Mouse (Mus musculus) retina, postnatal 1 day (tissue): ENCODE results near the gene Man2b1.

Source experiments
- DNase-seq: peaks from one replicate; pipeline ENCODE4 v3.0.0-alpha.2; 2012

Man2b1 gene

DNA sequence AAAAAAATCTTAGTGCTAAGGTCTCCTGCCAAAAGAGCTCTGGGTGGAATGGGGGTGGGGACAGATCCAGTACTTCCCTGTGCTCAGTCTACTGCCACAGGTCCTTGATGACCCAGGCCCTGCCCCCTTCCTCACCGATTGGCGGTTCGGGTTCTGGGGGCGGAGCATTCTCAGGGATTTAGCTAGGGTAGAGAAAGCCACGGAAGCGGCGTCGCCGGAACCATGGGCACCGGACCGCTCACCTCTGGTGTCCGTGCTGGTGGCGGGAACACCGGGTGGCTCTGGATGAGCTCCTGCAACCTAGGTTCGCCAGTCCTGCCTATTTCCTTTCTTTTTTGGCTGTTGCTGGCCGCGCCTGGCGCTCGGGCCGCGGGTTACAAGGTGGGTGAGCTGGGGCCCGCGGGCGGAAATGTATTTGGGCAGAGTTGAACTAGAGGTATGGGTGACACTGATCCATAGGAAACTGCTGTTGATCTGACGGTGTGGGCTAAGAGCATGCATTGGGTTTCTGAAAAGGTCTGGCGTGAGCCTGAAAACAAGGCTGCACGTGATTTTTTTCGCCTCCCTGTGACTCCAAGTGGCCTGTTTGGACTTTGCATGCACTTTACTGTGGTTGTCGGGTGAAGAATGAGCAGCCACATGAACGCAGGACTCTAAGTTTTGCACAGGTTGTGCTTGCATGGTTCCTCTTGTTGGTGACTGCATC is at the start of gene Man2b1:
Man2b1 (plus strand) TSS at position 163 of the 706 bp plus-strand sequence.
- peak; percentile 87 for DNase-seq

GRCm38 (mm10) chr8:85033867-85034266 is 49.2 kb upstream of the Man2b1 start:
- DNase-seq: no peak

DNA sequence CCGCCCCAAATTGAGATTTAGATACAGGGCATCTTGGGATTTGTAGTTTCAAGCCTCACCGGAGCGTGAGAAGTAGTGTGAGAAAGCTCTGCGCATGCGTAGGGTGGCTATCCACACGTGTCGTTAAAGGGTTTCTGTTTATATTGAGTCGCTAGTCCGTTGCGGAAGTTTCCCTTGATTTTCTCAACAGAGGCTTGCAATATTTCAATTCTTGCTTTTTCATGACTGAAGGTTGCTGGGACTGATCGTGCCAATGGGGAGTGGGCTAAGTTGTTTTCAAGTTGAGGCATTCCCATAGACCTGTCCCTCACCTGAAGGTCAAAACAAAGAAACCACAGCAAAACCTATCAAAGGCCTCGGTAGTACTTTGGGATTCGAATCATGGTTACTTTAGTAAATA is 48.3 kb upstream of the Man2b1 start:
- peak; percentile 85 for DNase-seq

GRCm38 (mm10) chr8:85035165-85035727 is 47.8 kb upstream of the Man2b1 start:
- no peak for DNase-seq

- DNase-seq: no peak
These were observed 47.3 kb upstream of the Man2b1 start for GRCm38 (mm10) chr8:85035728-85036310.

DNA sequence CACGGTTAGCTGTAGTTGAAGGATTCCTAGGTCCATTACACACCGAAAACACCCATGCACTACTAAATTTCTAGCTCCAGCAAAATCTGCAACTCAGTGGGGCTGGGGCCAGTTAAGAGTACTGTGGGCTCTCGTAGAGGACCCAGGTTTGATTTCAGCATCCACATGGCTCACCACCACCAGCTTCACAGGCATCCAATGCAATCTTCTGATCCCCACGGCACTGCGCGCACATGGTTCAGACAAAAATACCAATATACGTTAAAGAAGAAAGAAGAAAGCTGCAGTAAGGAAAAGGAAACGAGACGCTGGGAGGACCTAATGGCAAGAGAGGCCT is 46.7 kb upstream of the Man2b1 start:
- no peak for DNase-seq

GRCm38 (mm10) chr8:85036718-85037365 is 46.2 kb upstream of the Man2b1 start, which contains the start of gene Tnpo2:
Gene Tnpo2, plus strand, starts transcription at chr8:85036915.
- peak; percentile 99 for DNase-seq

DNA sequence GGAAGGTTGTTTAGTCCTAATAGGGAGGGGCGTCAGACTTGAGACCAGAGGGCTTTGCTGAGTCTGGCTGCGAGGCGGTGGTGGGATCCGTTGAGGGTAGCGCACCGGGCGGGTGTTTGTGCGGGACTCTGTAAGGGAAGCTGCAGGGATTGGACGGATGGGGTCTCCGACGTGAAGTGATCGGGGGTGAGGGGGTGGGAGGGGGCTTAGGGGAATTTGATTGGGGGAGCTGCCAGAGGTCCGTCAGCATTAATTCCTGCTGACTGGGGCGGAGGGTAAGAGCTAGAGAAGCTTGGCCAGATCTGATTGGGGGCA is 45.7 kb upstream of the Man2b1 start:
- DNase-seq: no peak

- peak; percentile 37 for DNase-seq
These were observed 45.2 kb upstream of the Man2b1 start for GRCm38 (mm10) chr8:85037681-85038531.

GRCm38 (mm10) chr8:85043619-85044018 is 39.5 kb upstream of the Man2b1 start:
- DNase-seq: no peak

DNA sequence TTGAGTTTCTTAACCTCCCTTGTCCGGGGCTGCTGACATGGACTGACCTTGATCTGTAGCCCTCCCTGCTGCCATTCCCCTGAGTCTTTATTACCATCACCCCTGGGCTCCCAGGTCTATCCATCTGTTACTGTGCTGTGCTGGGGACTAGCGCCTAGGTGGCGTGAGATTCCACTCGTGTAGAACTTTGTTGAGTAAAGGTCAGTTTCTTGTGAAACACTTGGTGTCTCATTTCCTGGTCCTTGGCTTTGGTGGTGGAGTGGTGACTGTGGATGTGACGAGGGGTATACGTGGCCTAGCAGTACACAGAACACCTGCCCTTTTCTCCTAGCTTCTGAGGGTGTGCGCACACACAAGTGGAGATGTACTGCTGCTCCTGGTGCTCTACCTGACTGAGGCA is 25.7 kb upstream of the Man2b1 start:
- DNase-seq: no peak

GRCm38 (mm10) chr8:85059879-85060616 is 23.0 kb upstream of the Man2b1 start, which contains the start of gene Fbxw9:
Gene Fbxw9, plus strand, starts transcription at chr8:85060055.
- peak; percentile 94 for DNase-seq

DNA sequence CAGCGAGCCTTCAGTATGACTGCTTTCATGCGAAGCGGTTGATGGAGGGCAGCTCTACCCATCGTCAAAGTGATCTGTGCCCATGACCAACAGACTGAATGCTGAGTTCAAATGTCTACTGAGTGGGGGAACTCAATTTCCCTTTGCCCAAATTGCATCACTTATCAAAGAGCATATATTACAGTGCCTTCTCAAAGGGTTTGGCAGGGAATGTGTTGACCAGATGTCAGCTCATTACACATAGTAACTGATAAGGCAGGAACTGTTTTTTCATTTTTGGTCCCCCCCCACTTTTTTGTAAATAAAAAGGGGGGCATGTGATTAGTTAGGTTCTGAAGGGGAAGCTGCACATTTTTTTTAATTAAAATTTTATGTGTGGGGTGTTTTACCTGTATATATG is 20.5 kb upstream of the Man2b1 start:
- no peak for DNase-seq

- no peak for DNase-seq
These were observed 17.9 kb upstream of the Man2b1 start for GRCm38 (mm10) chr8:85065213-85065612.

- no peak for DNase-seq
These were observed 15.9 kb upstream of the Man2b1 start for GRCm38 (mm10) chr8:85067155-85067554.

DNA sequence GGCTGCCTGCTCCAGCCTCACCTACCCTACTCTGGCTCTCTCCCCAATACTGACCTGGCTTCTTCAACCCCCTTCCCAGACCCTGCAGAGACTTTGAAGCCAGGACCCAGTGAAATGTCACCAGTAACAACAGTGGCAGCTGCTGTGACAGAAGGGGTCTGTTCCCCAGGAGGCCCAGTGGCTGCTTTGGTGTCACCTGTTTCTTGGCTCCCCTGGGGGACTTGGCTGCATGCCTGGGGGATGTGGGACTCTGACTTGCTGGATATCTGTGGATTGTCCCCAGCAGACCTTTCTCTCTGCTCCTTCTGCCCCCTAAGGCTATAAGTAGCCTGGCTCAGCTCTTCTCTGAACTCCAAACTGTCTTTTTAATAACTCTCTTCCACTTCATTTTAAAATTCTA is 15.1 kb upstream of the Man2b1 start, which contains the start of gene Gm5741:
Gm5741 (minus strand) TSS at position 1 of the 400 bp plus-strand sequence.
- no peak for DNase-seq

DNA sequence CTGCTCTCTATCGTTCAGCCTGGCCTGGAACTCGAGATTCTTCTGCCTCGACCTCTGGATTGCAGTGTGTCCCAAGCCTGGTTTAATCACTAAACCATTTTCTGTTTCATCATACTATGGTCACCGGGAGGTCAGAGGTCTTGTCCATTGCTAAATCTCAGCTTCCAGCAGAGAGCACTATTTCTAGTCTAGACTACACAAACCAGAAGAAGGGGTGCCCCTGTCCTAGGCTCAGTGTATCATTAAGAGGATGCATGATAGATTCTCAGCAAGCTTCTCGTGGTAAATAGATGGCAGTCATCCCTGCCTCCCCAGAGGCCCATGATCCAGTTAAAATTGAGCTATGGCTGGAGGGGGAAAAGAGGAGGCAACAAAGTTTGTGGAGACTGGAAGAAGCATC is 12.0 kb upstream of the Man2b1 start:
- no peak for DNase-seq

DNA sequence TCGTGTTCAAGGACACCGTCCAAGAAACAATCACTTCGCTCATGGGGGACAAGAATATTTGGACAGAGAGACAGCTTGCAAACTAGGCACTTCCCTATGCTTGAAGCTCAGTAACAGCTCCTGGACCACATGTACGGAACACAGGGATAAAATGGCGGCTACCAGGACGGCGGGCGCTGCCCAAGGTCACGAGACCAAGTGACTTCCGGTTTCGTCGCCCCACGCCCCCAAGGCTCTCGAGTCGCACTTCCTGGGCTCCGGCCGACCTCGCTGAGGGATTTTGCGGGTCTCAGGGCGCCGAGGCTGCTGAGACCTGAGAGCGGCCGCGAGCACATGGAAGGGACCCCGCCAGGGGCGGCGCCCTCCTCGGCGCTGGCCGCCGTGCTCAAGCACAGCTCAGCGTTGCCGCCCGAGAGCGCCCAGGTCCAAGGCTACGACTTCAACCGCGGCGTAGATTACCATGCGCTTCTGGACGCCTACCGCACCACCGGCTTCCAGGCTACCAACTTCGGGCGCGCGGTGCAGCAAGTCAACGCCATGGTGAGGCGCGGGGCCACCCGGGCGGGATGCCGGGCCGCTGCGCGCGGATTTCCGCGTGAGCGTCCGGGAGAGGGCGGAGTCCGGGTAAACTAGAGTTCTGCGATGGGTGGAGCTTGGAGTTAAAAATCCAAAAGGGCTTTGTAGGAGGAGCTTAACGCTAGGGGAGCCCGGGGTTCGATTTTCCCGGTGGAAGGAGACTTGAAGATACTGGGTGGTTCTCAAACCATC is 11.4 kb upstream of the Man2b1 start, which contains the start of gene Dhps:
Dhps (plus strand) TSS at position 244 of the 768 bp plus-strand sequence.
- peak; percentile 95 for DNase-seq

DNA sequence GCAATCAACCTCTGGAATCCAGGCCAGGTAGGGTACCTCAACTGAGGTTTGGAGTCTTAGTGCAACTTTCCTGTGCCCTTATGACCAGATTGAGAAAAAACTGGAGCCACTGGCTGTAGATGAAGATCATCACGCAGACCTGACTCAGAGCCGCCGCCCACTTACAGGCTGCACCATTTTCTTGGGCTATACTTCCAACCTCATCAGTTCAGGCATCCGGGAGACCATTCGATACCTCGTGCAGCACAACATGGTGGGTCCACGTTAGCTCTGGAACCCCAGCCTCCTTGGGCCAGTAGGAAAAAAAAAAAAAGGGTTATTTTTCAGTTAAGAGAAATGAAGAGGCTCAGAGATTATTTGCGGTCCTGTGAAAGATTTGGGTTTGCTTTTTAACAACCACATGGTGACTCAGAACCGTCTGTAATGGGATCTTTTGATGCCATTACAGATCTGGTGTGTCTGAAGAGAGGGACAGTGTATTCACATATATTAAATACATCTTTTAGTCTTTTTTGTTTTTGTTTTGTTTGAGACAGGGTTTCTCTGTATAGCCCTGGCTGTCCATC is 10.6 kb upstream of the Man2b1 start:
- no peak for DNase-seq

DNA sequence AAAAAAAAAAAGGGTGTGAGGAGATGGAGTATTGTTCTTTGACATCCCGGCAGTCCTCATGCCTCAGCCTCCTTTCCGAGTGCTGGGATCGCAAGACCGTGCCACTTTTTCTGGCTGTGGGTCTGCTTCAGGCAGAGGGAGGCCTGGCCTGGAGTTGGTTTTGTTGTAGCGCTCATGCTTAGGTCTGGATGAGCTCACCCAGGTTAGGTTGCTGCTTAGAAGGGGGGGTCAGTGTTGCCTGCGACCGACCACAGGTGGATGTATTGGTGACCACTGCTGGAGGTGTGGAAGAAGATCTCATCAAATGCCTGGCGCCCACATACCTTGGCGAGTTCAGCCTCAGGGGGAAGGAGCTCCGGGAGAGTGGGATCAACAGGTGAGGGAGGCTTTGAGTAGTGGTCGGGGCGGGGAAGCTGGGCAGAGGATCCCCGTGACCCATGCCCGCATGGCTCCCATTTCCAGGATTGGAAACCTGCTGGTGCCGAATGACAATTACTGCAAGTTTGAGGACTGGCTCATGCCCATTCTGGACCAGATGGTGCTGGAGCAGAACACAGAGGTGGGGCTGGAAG is 9.9 kb upstream of the Man2b1 start:
- no peak for DNase-seq

DNA sequence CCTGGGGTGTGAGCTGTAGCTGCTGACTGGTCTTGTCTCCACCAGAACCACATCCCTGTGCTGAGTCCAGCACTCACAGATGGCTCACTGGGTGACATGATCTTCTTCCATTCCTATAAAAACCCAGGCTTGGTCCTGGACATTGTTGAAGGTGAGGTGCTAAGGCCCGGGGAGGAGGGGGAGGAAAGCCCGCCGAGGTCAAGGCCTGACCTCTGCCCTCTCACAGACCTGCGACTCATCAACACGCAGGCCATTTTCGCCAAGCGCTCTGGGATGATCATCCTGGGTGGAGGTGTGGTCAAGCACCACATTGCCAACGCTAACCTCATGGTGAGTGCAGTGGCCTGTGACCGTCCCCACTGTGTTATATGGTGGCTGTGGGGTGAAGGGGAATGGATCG is 8.9 kb upstream of the Man2b1 start:
- DNase-seq: no peak
